Mouse (Mus musculus) thymus, postnatal 14 days (tissue): Measurements from ENCODE around the gene Cdca7l.
A peak's percentile ranks its signal among the peaks of the same experiment; 100 is the strongest.
"Not testable (repeated sequence)": the region's sequence is repeated elsewhere in the genome, so short reads cannot be mapped to it uniquely, and the experiment has no call there.

Experiments used
- DNase-seq: peaks from one replicate; pipeline ENCODE4 v3.0.0; 2021

The Cdca7l gene

GRCm38 (mm10) chr12:117803989-117804388 lies at the start of gene Cdca7l:
Gene Cdca7l (plus strand): TSS chr12:117804289.
- DNase-seq: not testable (repeated sequence)

- DNase-seq: peak; percentile 51
These were observed 48.1 kb upstream of the Cdca7l start for GRCm38 (mm10) chr12:117756010-117756409.

GRCm38 (mm10) chr12:117760373-117760772 lies 43.7 kb upstream of the Cdca7l start:
- DNase-seq: no peak

DNA sequence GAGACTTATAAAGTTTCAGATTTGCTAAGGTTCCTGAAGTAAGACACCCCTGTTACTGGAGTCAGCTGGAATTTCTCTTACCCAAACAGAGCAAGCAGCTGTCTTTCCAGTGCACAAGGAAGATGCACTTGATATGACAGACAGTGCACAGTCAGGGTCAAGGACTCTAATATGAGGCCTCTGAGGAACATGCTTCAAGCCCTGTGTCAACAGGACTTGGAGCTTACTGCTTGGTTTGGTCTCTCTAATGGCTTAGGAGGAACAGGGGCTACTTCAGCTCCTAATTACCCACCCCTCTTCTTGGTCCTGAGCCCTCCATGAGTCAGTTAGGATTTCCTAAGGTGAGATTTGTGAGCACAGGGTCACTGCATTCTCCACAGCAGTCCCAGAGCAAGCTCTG lies 43.2 kb upstream of the Cdca7l start:
- no peak for DNase-seq

- peak; percentile 47 for DNase-seq
These were observed 42.4 kb upstream of the Cdca7l start for GRCm38 (mm10) chr12:117761698-117762097.

DNA sequence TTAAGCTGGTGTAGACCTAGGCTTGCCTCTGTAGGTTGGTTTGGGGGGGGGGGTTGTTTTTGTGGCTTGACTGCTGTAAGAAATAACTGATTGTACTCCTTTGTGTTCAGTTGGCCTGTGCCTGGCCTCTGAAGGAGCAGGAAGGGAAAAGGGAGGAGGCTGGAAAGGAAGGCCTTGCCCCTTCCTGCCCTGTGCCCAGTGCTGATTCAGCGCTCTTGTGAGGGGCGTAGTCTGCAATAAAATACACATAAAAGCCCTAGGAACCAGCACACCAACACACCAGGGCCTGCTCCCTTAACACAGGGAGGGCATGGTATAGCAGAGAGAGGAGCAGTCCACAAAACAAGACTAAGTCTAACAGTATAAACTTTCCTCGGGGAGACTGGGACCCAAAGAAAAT lies 40.8 kb upstream of the Cdca7l start:
- no peak for DNase-seq

- DNase-seq: peak; percentile 82
These were observed 39.2 kb upstream of the Cdca7l start for GRCm38 (mm10) chr12:117764839-117765238.

GRCm38 (mm10) chr12:117769113-117769512 lies 35.0 kb upstream of the Cdca7l start:
- peak; percentile 74 for DNase-seq

- DNase-seq: no peak
These were observed 33.9 kb upstream of the Cdca7l start for GRCm38 (mm10) chr12:117770211-117770610.

DNA sequence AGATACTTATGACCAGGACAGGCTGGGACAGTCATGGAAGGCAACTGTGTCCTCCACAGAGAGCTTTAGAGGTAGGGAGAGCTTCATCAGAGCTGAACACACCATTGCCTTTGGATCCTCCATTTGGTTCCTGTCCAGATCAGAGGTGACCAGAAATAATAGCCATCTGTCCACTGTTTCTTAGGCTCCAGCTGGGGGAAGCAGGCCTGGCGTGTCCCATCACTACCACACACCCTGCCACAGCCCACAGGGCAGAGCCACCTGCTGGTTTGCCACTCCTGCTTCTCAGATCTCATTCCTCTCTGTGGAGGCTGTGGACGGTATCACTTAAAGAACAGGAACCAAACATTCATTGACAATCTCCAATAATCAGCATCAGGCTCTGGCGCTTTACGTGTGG lies 32.9 kb upstream of the Cdca7l start:
- no peak for DNase-seq

DNA sequence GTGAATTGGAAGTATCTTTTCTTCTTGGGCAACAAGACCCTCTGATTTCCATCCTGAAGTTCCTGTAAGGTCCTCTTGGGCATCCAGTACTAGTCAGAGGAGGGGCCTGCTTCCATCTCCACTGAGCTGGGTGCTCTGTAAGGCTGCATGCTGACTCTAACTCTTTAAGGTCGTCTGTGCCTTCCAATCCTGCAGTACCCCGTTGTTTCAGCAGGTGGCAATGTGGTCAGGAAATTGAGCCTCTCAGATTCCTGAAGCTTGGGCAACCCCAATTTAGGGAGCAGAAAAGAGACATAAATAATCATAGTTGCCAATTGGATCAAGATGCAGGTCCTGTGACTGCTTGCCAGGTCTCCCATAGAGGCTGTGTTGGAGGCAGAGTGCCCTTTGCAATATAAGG lies 31.5 kb upstream of the Cdca7l start:
- DNase-seq: peak; percentile 66

DNA sequence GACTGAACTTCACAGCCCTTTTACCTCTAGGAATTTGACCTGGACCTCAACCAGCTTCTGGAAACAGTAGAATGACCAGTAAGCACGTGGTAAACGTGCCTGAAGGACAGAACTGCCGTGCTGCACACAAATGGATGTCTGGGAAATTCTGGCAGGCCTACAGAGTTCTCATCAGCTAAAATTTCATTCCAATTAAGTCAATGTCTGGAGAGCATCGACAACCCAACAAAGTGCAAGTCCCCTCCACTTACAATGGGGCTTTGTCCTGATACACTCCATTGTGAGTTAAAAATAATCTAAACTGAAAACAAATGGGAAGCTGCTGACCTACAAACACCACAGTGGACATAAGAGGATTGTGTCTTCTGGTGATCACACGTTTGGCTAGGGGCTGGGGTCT lies 27.2 kb upstream of the Cdca7l start:
- DNase-seq: no peak

DNA sequence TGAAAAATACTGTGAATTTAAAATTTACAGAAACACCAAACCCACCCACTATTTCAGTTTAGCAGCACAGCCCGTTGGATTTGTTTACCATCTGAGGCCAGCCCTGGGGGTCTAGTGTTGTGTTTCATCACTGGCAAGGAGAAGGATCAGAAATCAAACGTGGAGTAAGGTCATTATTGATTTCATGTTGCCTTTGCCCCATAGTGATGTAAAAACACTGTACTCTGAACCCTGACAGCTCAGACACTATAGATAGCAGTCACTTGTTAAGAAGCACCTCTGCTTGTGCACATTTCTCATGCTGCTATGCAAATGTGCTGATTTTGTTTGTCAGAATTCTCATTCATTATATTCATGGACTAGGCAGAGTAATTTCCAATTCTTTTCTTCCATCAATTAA lies 22.7 kb upstream of the Cdca7l start:
- DNase-seq: no peak

- DNase-seq: no peak
These were observed 20.7 kb upstream of the Cdca7l start for GRCm38 (mm10) chr12:117783426-117783825.

GRCm38 (mm10) chr12:117786621-117787020 lies 17.5 kb upstream of the Cdca7l start:
- DNase-seq: no peak

- DNase-seq: no peak
These were observed 15.5 kb upstream of the Cdca7l start for GRCm38 (mm10) chr12:117788513-117789011.

DNA sequence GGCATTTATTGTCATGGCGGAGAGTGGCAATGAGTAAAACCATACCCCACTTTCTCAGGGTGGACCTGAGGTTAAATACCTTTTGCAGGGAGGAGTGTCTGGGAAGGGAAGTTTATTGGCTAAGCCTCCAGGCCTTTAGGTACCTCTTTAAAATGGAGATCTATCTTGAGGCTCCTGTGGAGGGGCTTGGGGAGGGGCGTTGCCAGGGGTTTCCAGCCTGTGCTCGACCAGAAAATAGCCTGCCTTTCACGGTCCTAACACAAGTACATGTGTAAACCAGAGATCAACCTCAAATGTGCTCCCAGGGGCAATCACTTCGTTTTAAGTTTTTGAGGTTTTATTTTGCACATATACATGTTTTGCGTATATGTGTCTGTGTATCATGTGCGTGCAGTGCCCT lies 15.1 kb upstream of the Cdca7l start:
- no peak for DNase-seq

- DNase-seq: no peak
These were observed 8.8 kb upstream of the Cdca7l start for GRCm38 (mm10) chr12:117795303-117795702.

DNA sequence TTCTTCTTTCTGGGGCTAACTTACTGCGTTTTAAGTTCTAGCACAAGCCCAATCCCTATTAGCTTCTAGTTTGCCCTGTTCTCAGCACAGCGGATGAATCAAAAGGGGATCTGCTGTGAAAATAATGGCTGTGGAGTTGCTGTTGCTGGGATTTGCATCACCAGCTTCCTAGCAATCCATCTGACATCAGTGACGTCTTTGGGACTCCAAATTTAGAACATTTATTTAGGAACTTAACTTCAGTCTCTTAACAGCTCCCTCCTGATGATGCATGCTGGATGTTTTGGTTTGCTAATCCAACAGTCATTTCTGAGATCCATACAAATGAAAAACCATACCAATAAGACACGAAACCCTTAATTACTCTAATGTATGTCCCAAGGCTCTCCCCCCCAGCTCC lies 1.5 kb downstream of the Cdca7l start:
- no peak for DNase-seq

DNA sequence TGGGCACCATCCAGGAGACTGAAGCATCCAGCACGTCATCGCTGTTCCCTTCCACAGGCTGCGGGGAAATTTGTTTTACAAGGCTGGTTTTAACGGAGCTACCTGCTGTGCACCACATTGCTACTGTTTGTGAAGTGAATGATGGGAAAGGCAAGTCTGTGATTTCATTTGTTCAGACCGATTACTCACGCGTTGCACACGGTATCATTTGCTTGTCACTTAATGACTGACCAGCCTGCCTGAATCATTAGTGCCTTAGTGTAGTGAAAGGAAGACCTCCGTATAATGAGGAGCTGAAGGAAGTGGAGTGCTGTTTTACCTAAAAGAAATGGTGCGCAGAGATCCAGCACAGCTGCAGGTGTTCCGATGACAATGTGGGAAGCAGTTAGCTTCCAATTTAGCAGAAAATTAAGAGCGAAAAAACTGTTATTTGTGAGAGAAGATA lies 1.9 kb downstream of the Cdca7l start:
- DNase-seq: no peak

- no peak for DNase-seq
These were observed 2.4 kb downstream of the Cdca7l start for GRCm38 (mm10) chr12:117806470-117806869.

GRCm38 (mm10) chr12:117807637-117808036 lies 3.5 kb downstream of the Cdca7l start:
- DNase-seq: no peak

DNA sequence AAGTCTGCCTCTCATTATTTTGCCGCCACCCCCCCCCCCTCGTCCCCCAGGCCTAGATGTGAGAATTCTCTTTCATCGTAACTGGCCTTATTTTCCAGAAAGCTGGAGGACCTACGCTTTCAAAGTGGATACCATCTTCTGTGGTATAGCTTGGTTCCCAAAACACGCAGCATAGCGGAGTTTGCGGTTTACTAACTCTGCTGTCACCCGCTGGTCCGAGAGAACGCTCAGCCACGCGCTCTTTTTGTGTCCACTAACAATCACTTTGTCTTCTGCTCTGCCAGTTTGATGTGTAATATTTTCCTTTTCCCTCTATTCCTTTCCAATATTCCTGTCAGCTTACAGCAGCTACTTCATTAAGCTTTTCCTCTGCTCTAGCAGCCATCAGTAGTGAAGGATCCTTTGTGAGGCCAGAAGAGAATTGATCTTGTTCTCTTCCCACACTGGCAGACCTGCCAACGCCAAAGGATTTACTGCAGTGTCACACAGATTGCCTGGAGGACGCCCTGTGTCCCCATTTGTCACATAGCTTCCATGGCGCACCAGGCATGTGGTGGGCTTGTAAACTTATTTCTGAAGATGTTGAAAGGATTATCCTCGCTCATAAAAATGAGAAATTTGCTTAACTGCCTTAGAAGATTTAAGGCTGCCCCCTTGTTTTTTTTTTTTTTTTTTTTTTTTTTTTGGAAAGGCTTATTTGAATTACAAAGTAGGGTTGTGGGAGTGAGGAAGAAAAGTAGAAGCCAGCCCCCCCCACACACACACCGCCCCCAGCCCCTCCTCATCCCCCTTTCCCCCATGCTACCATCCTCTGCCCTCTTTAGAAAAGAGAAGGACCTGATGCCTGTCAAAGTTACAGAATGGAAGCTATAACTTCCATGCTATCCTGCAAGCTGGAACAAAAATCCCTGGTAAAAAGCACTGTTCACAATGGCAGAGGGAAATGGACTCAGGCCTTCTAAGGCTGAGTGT lies 4.6 kb downstream of the Cdca7l start:
- DNase-seq: no peak

- DNase-seq: no peak
These were observed 5.4 kb downstream of the Cdca7l start for GRCm38 (mm10) chr12:117809327-117810017.
